Mouse (Mus musculus): ENCODE measurements around the gene Anks1b.

Gene Anks1b

DNA sequence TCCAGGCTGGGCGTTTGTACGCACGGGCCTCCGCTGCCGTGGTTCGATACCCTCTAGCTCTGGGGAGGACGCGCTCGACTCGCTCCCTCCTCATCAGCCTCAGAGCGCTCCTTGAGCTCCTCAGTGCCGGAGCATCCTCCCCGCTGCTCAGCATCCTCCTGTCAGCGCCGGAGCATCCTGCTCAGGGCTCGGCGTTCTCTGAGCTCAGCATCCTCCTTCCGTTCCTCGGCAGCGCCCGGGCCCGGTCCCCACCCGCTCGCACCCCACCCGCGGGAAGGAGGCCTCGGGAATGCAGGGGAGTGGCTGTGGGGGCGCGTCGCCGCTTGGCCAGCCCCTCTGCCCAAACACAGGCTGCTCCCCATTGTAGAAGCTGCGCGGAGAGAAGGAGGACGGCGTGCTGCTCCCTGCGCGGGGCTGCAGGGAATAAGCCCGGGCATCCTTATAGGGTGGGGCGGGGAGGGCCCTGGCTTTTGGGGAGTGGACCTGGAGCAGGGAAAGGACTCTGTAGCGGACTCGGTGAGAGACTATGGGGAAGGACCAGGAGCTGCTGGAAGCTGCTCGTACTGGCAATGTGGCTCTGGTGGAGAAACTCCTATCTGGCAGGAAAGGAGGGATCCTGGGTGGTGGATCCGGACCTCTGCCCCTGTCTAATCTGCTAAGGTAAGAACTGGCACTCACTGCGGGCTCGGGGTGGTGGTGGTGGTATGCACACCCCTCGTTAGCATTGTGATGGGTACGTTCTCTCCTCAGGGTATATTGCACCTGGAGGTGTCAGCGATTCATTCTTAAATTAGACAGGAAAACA lies at the start of gene Anks1b:
TSS of gene Anks1b (plus strand) at position 364 of the 805 bp plus-strand sequence.
- DNase-seq (ENCODE audit: low spot score in 2 of 2) = peak; percentile 72 to 83

DNA sequence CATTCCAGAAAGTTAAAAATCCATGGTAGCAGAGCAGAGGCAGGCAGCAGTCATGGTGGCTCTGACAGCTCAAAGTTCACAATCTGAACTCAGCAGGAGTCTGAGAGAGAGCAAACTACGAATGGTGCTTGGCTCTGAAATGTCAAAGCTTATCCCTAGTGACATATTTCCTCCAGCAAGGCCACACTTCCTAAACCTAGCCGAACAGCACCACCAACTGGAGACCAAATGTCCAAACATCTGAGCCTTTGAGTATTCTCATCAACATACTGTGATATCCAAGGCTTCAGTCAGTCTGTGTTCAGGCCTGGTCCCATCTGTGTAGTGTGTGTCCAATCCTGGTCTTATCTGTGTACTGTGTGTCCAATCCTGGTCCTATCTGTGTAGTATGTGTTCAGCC lies 49.4 kb upstream of the Anks1b start:
- DNase-seq (ENCODE audit: low spot score in 2 of 2) = no peak

DNA sequence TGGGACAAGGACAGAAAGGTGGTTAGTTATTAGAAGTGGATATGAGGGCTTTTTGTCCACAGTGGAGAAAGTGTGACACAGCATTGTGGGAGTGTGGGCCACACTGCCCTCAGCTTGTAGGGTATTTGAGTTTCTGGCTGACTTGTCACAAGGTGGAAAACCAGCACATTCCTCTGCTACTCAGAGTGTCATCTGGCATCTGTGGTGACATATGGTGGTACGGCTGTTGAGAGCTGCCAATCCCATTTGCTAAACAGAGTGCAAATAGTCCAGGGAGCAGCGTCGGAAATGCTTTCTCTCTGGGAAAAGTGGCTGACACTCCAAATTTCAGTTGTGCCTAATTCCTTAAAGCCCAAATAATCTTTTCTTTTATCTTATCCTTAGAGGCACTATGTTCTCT lies 46.4 kb upstream of the Anks1b start:
- DNase-seq (ENCODE audit: low spot score in 2 of 2) = no peak

DNA sequence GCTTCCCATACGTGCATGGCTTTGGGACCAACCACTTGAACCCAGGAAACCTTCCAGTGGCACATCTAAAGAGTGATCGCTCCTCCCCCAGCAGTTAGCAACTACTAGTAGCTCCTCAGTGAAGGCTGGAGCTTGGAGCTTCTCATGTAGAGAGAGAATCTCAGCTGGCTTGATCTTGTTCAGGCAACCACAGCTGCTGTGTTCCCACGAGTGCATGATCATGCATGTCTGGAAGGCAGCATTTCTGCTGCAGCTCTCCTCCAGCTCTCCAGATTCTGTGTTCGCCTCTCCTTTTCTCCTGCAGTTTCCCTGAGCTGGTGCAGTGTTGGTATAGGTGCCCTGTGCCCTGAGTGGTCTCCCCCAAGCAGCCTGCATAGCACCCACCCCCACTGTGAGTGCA lies 41.0 kb upstream of the Anks1b start:
- DNase-seq (ENCODE audit: low spot score in 2 of 2) = no peak

DNA sequence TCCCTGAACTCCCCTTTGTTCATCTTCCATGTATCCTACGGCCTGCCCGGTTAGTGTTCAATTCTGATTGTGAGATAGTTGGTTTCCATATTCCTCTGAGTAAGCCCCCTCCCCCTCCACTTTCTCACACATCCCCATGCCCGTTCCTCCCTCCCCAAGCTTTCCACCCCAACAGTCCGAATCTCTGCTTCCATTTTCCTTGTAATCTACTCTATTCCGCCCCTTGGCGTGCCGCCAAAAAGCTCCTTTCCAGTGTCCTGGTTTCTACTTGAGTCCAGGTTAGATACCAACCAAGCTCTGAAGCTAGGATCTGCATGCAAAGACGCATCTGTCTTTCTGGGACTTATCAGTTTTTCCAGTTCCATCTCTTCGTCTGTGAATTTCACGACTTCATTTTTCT lies 40.1 kb upstream of the Anks1b start:
- no peak for DNase-seq (ENCODE audit: low spot score in 2 of 2)

DNA sequence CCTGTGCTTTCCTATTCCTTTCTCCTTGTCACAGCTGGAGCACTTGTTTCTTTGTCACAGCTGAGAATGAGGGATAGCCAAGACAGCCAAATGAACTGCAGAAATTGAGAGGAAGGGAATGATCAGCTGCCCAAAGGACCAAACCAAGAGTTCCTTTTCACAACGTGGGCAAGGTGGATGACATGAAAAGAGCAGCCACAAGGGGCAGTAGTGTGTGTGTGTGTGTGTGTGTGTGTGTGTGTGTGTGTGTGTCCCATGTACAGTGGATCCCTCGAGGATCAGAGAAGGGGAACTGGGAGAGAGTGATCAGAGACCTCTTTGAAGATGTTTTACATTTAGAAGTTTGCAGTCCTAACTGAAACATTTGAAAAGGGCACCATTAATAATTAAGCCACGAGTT lies 35.8 kb upstream of the Anks1b start:
- DNase-seq (ENCODE audit: low spot score in 2 of 2) = no peak

DNA sequence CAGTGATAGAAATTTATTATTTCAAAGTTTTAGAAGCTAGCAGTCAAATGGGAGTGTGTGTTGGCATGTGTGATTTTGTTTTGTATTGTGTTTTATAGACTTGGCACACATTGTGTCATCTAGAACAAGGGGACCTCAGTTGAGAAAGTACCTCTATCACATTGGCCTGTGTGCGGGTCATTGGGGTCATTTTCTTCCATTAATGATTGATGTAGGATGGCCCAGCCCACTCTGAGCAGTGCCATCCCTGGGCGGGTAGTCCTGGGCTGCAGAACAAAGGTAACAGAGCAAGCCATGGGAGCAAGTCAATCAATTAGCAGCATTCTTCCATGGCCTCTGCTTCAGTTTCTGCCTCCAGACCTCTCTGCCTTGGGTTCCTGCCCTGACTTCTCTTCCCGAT lies 34.5 kb upstream of the Anks1b start:
- no peak for DNase-seq (ENCODE audit: low spot score in 2 of 2)

DNA sequence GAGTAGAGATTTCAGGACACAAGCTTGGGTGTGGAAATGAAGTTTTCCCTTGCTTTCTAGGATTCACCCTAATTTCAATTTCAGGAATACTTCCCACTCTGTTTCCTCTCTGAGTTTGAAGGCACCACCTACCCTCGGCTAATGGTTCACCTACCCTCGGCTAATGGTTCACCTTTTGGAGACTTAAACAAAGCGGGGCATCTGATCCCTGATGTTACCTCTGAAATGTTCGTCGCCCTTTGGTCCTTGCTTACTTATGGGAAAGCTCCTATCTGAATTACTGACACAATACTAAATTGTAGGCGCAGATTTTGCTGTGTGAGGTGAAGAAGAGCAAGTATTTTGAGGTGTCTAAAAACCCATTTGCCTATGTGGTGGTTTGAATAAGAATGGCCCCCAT lies 22.4 kb upstream of the Anks1b start:
- DNase-seq (ENCODE audit: low spot score in 2 of 2) = no peak

DNA sequence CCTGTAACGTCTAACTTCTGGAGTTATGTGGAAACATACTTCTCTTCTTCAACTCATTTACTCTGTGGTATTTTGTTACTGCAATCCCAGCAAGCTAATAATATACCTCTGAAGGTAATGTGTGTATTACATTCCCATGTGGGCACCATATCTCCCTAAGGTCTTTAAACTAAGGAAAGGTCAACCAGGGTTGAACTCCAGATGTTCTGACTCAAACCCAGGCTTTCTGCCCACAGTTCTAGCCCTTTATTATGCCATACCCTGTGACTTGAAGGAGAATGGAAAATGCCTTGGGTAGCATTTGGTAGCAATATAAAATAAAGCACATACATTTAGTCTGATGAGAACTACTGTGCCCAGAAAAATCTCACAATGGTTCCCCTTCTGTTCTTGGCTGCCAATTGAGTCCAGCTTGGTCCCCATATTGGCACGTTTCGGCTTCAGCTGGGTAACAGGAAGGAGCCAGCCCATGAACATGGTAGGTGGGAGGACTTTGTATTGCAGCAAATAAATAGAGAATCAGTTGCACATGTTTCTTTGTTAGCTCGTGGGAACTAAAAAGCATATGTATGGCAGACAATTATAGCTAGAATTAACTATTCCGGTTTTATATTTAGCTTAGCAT lies 17.9 kb upstream of the Anks1b start:
- no peak for DNase-seq (ENCODE audit: low spot score in 2 of 2)

DNA sequence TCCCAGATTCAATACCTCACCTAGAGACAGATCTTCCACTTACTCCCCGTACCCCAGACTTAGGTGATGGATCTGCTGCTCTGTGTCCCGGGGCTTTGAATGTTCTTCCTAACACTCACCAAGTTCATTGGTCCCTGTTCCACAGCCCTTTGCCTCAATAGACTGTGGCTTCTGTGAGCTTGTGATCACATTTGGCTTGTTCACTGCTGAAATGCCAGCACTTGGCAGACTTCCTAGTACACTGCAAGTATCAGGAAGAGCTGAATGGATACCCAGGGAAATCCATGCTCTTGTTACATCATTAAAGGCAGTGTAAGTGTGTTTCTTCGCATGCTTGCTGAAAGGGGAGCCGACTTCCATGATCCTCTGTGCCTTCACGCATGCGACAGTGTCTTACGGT lies 17.0 kb upstream of the Anks1b start:
- DNase-seq (ENCODE audit: low spot score in 2 of 2) = peak; percentile 33 to 42

DNA sequence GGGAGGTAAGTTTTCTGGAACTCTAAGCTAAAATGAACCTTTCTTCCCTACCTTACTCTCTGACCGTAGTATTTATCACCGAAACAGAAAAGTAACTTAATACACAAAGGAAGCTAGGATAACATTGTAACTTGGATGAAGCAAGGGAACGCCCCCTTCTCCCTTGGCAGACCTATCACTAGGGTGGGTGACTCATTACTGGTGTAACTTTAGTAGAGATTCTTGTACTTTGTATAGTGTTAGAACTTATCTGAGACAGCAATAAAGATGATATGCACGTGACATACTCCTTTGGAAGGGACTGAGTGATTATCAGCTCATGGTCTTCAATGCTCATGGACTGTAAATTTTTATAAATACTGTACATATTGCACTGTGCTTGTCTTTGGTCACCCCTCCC lies 5.1 kb upstream of the Anks1b start:
- DNase-seq (ENCODE audit: low spot score in 2 of 2) = no peak

DNA sequence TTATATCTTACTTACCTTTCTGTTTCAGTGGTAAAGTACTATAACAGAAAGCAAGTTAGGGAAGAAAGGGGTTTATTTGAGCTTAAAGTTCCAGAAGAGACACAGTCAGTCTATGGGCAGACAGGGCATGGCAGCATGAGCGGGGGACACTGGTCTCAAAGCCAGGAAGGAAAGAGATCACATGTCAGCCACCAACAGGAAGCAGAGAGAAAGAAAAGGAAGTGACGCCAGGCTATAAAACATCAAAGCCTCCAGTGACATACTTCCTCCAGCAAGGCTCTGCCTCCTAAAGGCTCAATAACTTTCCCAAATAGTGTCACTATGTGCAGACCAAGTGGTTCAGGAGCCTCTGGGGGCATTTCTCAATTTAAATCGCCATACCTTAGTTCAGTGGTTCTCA lies 4.5 kb upstream of the Anks1b start:
- no peak for DNase-seq (ENCODE audit: low spot score in 2 of 2)

DNA sequence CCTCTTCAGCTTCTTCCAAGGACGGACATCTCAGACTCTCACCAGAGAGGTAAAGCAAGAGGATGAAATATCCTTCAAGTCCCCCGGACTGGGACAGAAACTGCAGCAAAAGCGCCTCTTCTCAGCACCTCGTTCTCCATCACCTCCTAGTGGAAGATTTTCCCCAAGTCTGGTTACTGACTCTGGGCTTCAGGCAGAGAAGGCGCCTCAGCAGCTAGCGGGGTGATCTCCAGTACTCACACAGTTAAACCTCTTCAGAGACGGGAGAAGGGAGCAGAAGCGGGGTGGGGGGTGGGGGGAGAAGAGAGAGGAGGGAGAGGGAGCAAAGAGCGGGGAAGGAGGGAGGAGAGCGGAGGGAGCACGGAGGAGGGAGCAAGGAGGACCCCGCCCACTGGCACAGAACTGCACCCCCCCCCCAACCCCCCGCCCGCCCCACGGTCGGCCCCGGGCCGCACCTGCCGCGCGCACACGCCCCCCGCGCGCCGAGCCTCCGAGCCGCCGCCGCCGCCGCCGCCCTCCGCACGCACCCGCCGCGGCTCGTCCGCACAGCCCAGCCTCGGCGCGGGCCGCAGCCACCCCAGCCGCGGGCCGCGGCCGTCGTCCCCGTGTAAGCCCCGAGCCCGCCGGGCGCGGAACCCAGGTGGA lies 686 bp upstream of the Anks1b start:
- DNase-seq (ENCODE audit: low spot score in 2 of 2) = peak; percentile 41 to 59

DNA sequence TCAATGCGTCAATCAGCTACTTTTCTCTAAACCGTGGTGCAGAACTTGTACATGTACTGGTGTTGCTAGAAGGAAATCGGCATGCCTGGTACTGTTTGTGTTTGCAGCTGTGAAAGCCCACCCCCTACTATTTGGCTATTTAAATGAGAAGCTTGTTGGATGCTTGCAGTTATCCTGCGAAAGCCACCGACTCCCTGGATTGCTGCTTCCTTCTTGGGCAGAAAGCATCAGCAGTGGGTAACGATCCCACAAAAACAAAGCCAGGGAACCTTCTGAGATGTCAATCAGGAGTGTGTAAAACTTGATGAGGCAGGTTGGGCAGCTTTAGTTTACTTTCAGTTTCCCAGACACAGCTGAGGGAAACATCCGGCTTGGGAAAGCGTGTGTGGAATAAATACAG lies 727 bp downstream of the Anks1b start:
- DNase-seq (ENCODE audit: low spot score in 2 of 2) = no peak

DNA sequence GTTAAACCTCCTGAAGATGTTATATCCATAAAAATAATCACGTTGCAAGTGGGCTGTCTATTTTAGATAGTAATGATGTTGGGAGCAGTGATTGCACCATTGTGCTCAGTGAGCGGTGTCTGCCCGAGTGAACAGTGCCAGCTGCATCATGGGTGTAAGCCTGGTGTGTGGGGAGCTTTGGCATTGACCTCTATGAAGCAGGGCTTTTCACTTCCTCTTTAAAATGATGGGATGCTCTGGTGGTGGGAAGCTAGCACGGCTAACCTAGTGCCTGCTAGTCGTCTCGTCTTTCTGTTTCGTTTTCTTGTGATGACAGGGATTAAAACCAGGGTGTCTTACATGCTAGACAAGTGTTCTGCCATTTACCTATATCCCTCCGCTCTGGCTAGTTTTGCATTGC lies 10.3 kb downstream of the Anks1b start:
- no peak for DNase-seq (ENCODE audit: low spot score in 2 of 2)

DNA sequence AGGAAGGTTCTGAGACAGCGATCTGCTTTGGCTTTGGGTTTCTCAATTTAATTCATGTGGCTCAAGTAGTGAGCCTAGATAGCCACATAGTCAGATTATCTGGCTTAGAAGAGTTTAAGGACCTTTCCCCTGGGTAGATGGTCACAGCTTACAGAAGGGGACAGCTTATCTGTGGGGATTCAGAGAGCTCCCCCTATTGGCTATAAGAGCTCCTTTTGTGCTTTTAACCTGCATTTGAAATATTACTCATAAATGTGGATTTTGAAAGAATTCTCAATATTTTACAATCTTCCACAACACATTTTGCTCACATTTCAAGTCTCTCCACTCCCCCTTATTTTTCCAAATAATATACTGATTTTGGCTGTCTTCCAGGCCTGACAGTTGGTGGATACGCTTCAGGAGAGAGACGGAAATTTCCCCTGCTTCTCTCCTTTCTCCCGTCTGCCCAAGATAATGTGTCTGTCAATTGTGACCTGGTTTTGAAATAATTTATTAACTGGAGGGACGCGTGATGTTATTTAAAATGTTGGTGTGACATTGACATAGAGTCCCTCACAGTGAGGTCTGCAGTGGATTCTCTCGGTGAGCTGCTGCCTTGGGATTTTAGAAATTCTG lies 29.5 kb downstream of the Anks1b start:
- DNase-seq (ENCODE audit: low spot score in 2 of 2) = no peak

DNA sequence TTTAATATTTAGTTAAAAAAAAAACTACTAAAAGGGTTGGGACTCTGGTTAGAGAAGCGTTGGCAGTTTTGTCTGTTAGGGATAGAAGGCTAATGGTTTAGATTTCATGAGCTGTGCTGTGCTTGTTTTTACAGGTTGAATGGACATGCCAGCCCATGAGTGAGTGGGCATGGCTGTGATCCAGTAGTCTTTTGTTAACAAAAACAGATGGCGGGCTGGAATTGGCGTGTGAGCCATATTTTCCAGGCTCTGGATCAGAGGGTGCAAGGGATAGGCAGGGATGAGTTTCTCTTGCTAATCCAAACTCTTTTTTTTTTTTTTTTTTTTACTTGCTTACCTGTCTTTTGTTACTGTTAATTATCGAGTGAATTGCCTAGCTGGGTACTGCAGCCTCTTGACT lies 38.6 kb downstream of the Anks1b start:
- DNase-seq (ENCODE audit: low spot score in 2 of 2) = peak; percentile 2 to 6

DNA sequence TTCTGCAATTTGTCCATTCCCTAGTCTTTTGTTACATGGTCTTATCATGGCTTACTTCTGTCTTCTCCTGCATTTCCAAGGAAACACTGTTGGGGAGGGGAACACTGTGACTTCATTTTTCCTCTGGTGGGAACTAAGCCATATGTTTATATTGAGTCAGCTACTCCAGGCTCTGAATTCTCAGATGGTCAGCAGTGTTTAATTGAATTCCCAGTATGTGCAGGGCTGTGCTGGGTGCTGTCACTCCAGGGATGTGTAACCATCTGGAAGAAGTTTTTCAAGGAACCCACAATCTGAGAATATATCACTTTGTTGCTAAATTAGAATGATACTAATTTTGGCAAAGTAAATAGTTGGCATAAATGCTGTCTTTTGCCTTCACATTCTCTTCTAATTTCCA lies 39.9 kb downstream of the Anks1b start:
- no peak for DNase-seq (ENCODE audit: low spot score in 2 of 2)

DNA sequence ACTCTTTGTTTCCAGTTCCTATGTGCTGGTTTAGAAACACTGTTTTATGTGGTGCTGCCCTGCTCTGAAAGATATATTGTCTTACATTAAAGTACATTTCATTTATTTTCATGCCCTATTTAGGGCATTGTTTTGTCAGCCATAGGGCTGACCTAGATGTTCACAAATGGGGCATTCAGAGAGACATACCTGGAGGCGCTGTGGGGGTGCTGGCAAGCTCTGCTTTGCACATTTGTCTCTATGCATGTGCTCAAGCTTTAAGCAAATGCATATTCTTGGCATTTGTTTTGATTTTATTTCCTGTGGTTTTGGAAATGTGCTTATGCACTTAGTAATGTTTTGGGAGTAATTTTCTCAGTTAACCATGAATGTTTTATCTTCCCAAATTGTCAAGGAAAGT lies 43.8 kb downstream of the Anks1b start:
- DNase-seq (ENCODE audit: low spot score in 2 of 2) = no peak

DNA sequence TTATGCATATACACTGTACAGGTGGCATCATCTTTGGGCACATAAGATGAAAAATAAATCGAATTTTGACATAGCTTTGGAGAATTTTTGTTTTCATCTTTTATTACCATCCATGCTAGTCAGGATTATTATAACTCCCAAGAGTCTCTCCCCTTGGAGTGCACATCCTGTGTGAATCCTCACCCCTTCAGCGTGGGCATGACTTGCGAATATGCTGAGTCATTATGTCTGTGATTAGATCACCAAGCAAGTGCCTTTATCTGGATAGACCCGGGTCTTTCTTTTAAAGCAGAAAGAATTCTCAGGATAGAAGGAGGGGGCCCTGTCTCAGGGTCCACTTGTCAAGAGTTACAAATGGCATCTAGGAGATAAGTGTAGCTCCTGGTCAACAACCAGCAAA lies 48.7 kb downstream of the Anks1b start:
- DNase-seq (ENCODE audit: low spot score in 2 of 2) = peak; percentile 4 to 25

DNA sequence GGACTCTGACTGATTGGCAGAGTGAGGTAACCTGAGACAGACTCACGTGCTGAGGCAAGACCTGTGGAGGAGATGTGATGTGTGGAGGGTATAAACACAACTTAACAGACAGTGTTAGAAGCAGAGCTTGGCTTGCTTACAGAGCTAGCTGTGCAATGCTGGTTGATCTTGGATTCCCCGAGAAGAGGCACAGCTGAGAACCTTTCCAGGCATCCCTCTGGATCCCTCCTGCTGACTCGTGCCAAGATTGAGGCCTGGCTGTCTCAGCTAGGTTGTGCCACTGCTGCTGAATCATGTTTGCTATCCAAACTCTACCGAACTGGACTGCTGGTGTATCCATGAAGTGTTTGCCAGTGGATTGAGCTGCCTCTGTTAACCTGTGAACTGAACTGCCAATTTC lies 68.9 kb downstream of the Anks1b start:
- DNase-seq (ENCODE audit: low spot score in 2 of 2) = no peak

DNA sequence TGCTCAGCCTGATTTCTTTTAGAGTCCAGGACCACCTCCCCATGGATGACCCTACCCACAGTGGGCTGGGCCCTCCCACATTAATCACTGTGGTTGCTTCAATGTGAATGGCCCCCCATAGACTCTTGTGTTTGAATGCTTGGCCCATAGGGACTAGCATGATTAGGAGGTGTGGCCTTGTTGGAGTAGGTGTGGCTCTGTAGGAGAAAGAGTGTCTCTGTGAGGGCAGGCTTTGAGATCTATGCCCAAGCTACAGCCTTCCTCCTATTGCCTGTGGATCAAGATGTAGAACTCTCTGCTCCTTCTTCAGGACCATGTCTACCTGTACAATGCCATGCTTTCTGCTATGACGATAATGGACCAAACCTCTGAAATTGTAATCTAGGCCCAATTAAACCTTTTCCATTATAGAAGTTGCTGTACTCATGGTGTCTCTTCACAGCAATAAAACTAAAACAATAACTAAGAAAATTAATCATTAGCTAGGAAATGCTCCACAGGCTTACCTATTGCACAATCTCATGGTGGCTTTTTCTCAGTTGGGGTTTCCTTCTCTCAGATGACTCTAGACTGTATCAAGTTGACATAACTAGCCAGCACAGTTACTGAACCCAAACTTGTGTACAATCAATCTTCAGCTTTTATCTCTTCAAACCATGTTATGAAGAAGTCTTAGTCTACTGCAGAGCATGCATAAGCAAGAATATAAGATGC lies 73.5 kb downstream of the Anks1b start:
- DNase-seq (ENCODE audit: low spot score in 2 of 2) = no peak
